Mouse (Mus musculus) urinary bladder, postnatal 4 days (tissue): ENCODE results near the gene 2810459M11Rik.

Source experiments
- DNase-seq, 2 experiments: peaks; one replicate each; pipeline ENCODE4 v3.0.0; 2021 to 2022; ENCODE audit warnings: low spot score in 2 of 2

2810459M11Rik gene

GRCm38 (mm10) chr1:86053198-86053921 is 7.7 kb downstream of the 2810459M11Rik start:
- no peak for DNase-seq

GRCm38 (mm10) chr1:86054943-86055342 is 9.3 kb downstream of the 2810459M11Rik start:
- no peak for DNase-seq

GRCm38 (mm10) chr1:86056284-86056683 is 10.6 kb downstream of the 2810459M11Rik start:
- DNase-seq, result no peak

GRCm38 (mm10) chr1:86058856-86059769 is 13.4 kb downstream of the 2810459M11Rik start:
- peak; percentile 81 to 93 for DNase-seq

GRCm38 (mm10) chr1:86062523-86062922 is 16.9 kb downstream of the 2810459M11Rik start:
- no peak for DNase-seq

- peak; percentile 80 to 83 for DNase-seq
These were observed 18.8 kb downstream of the 2810459M11Rik start, which contains the start of gene Psmd1 for GRCm38 (mm10) chr1:86064271-86064991. Gene Psmd1, plus strand, starts transcription at chr1:86064387.

- no peak for DNase-seq
These were observed 30.9 kb downstream of the 2810459M11Rik start for GRCm38 (mm10) chr1:86076565-86076964.

GRCm38 (mm10) chr1:86094413-86094812 is 48.8 kb downstream of the 2810459M11Rik start:
- DNase-seq, result no peak

GRCm38 (mm10) chr1:86105054-86105453 is 59.4 kb downstream of the 2810459M11Rik start:
- no peak for DNase-seq
